Mouse (Mus musculus): ENCODE results near the gene Prss16.

The Prss16 gene

DNA sequence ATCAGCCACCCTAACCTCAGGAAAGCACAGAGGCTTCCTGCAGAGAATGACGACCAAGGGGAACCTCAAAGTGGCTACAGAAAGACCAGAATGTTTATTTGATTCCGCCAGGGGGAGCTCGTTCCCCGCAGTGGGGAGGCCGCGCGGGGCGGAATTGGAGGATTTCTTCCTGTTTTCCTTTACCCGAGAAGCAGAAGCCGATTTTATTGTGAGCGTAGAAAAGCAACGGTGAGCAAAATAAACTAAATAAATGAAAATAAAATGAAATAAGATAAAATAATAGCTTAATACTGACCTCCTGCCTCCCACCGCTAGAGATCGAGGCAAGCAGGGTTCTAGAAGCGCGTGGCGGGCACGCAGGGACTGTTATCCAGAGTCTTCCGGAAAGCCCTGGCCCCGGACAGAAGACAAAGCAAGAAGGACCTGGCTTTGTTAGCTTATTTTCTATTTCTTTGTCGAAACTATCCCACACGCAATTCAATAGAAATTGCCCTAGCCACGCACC is 35.3 kb downstream of the Prss16 start:
- DNase-seq (ENCODE audit: low spot score in 2 of 2) = peak; percentile 78 to 93

DNA sequence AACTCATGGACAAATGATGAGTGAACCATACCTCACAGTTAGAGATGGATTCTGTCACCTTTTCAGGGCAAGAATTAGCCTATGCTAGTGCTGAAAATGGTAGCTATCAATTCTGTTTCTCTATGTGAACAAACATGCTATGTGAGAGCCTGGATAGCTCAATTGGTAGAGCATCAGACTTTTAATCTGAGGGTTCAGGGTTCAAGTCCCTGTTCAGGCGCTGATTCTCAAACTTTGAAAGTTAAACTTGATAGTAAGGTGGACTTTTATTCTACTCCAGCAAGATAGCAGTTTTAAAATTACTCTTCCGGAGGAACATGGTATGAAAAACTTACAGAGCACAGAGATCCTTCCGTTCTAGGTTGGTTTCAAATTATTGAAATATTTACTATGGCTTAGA is 37.9 kb downstream of the Prss16 start:
- no peak for DNase-seq (ENCODE audit: low spot score in 2 of 2)

DNA sequence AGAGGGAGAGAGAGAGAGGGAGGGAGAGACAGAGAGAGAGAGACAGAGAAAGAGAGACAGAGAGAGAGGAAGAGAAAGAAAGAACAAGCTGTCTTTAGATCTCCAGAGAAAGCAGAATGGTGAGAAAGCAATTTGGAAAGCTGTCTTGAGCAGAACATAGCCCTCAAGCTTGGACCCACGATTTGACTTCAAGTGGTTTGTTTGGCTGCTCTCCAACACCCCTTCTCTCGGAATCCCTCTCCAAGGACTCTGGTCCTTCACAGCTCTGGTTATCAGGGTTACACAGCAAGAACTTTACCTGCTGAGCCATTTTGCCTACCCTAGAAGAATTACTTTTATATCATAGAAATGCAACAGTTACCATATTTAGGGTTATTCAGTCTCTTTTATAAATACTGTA is 39.7 kb downstream of the Prss16 start:
- no peak for DNase-seq (ENCODE audit: low spot score in 2 of 2)

DNA sequence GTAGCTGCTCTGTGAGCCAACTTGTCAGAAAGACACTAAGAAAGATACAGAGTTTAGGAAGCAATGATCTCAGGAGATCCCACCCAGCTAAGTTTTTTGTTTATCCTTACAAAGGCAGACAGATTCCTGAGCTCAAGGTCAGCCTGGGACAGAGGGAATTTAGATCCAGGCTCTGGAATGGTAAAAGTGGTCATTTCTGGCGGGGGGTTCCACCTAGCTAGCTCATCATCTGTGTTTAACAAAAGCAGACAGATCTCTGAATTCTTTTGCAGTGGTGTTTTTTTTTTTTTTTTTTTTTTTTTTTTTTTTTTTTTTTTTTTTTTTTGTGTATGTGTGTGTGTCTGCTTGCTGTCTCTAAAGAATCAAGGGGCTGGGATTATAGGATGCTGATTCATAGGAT is 40.3 kb downstream of the Prss16 start:
- DNase-seq (ENCODE audit: low spot score in 2 of 2) = no peak
